Mouse (Mus musculus) ES-Bruce4 (cell line): ENCODE results near the gene Sdsl. TPM values are rescaled to one million over a fixed set of nuclear protein-coding genes. Genes with fewer than 3 reads are reported as not detected.

Experiments
- H3K27ac ChIP-seq: 2 replicates; pipeline ENCODE4 v1.5.1; 2012; ENCODE audit warnings: low read length, inconsistent platforms; ENCODE audit not compliant: insufficient read depth
- H3K27me3 ChIP-seq: 2 replicates; pipeline ENCODE4 v1.6.1; 2012; ENCODE audit warnings: mild to moderate bottlenecking, low read length, inconsistent platforms; ENCODE audit not compliant: control insufficient read depth, poor library complexity, insufficient read depth, severe bottlenecking
- H3K36me3 ChIP-seq: 2 replicates; pipeline ENCODE4 v1.6.1; 2012; ENCODE audit warnings: inconsistent platforms, mild to moderate bottlenecking, low read length, moderate library complexity; ENCODE audit not compliant: control insufficient read depth, poor library complexity, insufficient read depth, severe bottlenecking
- H3K4me1 ChIP-seq: one replicate; pipeline ENCODE4 v1.8.1; 2011; ENCODE audit warnings: low read length; ENCODE audit not compliant: control insufficient read depth, insufficient read depth
- H3K4me3 ChIP-seq: 2 replicates; pipeline ENCODE4 v1.5.1; 2011; ENCODE audit warnings: low read depth, mild to moderate bottlenecking, low read length
- H3K9ac ChIP-seq: 2 replicates; pipeline ENCODE4 v1.6.1; 2012; ENCODE audit warnings: low read depth, mild to moderate bottlenecking, inconsistent platforms; ENCODE audit not compliant: poor library complexity, severe bottlenecking
- H3K9me3 ChIP-seq: replicated peaks from 2 replicates; pipeline ENCODE4 v1.6.1; 2012; ENCODE audit warnings: mild to moderate bottlenecking, low read length, inconsistent platforms; ENCODE audit not compliant: control insufficient read depth, poor library complexity, insufficient read depth, severe bottlenecking
- CTCF ChIP-seq: IDR thresholded peaks from one replicate; pipeline ENCODE4 v1.8.1; 2011; ENCODE audit warnings: low read depth, low read length
- EP300 ChIP-seq: IDR thresholded peaks from 2 replicates; pipeline ENCODE4 v1.6.1; 2011; ENCODE audit warnings: low read depth, low read length; ENCODE audit not compliant: insufficient read depth
- POLR2A ChIP-seq: IDR thresholded peaks from one replicate; pipeline ENCODE4 v1.8.1; 2011; ENCODE audit warnings: low read length; ENCODE audit not compliant: insufficient read depth
- polyA plus RNA-seq: library from polyadenylated mRNA; stranded (reverse); fragments of >200 nt; gene quantifications from 2 replicates; pipeline ENCODE4 v1.2.4, GENCODE M21; 2011; ENCODE audit warnings: low read depth; ENCODE audit not compliant: missing spikeins, insufficient read depth, insufficient read length

Sdsl gene
- polyA plus RNA-seq, 1 experiment = not detected

DNA sequence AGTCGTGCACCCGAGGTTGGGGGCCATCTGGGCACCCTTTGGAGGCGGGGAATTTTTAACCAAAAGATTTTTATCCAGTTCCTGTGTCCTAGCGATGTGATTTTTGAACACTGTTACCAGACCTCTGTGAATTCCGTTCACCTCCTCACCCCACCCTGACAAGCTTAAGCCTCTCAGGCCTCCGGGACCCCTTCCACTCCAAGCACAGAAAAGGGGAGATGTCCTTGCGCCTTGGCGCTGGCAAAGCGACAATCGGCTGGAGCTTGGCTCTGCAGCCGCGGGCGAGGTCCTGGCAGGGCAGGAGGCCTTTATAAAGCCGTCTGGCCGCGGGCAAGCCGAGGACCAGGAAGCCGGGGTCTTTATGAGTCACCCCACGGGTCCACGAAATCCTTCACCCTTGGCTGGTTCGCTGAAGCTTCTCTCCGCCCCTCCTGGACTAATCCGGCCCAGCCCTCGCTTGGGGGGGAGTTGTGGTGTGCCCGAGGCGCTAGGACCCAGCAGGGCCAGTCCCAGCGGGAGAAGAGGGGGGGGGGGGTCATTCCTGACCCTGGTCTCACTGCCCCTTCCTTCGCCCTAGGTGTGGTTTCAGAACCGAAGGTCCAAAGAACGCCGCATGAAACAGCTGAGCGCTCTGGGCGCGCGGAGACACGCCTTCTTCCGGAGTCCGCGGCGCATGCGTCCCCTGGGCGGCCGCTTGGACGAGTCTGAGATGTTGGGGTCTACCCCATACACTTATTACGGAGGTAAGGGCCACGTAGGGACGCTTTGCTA, 36.7 kb downstream of the Sdsl start:
- Histone ChIP-seq H3K9ac (peak overlapping the region; percentile 21; the same call in 1 of the 2 replicates), H3K27ac (no peak overlapping the region)

DNA sequence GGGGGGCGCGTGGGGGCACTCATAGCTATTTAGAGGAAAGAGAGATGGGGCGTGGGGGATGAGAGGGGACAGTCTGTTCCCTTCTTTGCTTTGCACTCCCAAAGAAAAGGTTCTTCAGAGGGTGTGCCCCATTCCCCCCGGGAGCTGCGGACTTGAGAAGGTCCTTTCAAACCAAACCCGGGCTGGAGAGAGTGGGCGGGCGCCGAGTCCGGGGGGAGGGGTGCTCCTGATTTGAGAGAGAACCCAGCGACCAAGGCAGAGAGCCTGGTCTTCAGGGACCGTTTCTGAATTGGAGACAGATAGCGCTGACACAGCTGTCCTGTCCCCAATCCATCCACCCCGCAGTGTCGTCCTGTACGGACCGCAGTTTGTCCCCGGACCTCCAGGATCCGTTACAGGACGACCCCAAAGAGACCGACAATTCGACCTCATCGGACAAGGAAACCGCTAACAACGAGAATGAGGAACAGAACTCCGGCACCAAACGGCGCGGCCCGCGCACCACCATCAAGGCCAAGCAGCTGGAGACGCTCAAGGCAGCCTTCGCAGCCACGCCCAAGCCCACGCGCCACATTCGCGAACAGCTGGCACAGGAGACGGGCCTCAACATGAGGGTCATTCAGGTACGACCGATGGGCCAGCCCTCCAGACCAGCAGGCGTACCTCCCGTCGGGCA, 37.5 kb downstream of the Sdsl start:
- no peak overlapping the region for H3K9ac ChIP-seq
- H3K4me1 ChIP-seq = no peaks in the 10 kb centered on the region
- no peaks in the 10 kb centered on the region for H3K36me3 ChIP-seq
- no peak overlapping the region for H3K4me3 ChIP-seq
- H3K9me3 ChIP-seq = no peaks in the 10 kb centered on the region
- H3K27me3 ChIP-seq = peaks cover 51% of the 10 kb centered on the region
- TF ChIP-seq POLR2A = no peak
- TF ChIP-seq EP300 = no peak
- H3K27ac ChIP-seq = no peak overlapping the region

More for the DNA sequence above, 36.7 kb downstream of the Sdsl start:
- TF ChIP-seq CTCF (no peak), EP300 (no peak), POLR2A (no peak)
- peak overlapping the region; percentile 50 for H3K4me3 ChIP-seq
- H3K4me1 ChIP-seq = peaks cover under 1% of the 10 kb centered on the region
- no peaks in the 10 kb centered on the region for H3K36me3 ChIP-seq
- H3K27me3 ChIP-seq = peaks cover 50% of the 10 kb centered on the region
- H3K9me3 ChIP-seq = no peaks in the 10 kb centered on the region

DNA sequence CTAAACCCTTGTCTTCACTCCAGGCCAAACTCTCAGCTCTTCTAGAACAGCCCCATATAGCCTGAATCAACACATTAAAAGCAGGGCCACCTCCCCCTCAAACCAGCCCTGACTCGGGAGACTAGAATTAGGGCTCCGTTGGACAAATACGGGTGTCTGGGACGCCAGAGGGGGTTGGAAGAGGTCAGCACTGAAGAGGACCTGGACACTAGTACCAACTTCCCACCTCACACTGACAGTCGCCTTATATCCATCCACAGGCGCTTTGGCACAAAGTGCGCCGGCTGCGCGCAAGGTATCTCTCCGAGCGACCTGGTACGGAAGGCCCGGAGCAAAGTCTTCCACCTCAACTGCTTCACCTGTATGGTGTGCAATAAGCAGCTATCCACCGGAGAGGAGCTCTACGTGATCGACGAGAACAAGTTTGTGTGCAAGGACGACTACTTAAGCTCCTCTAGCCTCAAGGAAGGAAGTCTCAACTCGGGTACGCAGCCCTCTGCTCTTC, 38.3 kb downstream of the Sdsl start:
- Histone ChIP-seq H3K27me3 (peaks cover 46% of the 10 kb centered on the region), H3K9me3 (no peaks in the 10 kb centered on the region), H3K4me3 (no peak overlapping the region), H3K9ac (no peak overlapping the region), H3K4me1 (no peaks in the 10 kb centered on the region), H3K36me3 (no peaks in the 10 kb centered on the region), H3K27ac (no peak overlapping the region)
- TF ChIP-seq POLR2A (no peak), CTCF (no peak)

- Histone ChIP-seq H3K27ac (no peak overlapping the region), H3K4me1 (no peaks in the 10 kb centered on the region), H3K36me3 (no peaks in the 10 kb centered on the region), H3K4me3 (no peak overlapping the region), H3K27me3 (peaks cover 45% of the 10 kb centered on the region), H3K9me3 (no peaks in the 10 kb centered on the region), H3K9ac (no peak overlapping the region)
- TF ChIP-seq POLR2A (no peak), CTCF (no peak), EP300 (no peak)
Observed at GRCm38 (mm10) chr5:120433135-120433760, 39.4 kb downstream of the Sdsl start.

DNA sequence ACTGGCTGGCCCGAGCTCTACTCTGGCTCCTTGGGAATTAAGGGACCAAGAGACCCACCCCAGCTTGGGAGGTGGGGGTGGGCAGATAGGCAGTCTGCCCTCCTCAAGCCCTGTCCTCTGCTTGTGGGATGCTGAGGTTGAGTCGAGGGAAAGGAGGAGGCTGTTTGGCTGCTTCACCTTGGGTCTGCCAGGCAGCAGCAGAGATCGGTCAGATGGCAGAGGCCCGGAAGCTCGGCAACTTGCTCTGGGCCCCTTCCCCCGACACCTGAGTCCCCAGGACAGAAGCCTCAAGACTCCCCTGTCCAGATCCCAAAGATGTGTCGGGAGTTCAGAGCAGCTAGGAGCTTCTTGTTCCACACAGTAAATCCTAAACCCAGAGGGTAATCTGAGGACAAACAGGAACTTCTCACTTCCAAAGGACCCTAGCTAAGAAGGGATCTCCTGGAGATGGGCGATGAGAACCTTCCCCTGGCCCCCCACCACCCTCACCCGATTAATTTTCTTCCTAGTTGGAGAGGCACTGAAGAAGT, 40.1 kb downstream of the Sdsl start:
- no peaks in the 10 kb centered on the region for H3K4me1 ChIP-seq
- H3K4me3 ChIP-seq = no peak overlapping the region; the same call in 1 of the 2 replicates
- no peak overlapping the region for H3K27ac ChIP-seq
- H3K9ac ChIP-seq = no peak overlapping the region
- H3K9me3 ChIP-seq = no peaks in the 10 kb centered on the region
- H3K36me3 ChIP-seq = no peaks in the 10 kb centered on the region
- no peak for TF ChIP-seq CTCF
- no peak for TF ChIP-seq EP300
- TF ChIP-seq POLR2A = no peak
- H3K27me3 ChIP-seq = peaks cover 46% of the 10 kb centered on the region
